Mouse (Mus musculus) adrenal gland, adult 10 weeks (tissue): ENCODE results near the gene Kcna10. TPM values are rescaled to one million over a fixed set of nuclear protein-coding genes. Genes with fewer than 3 reads are reported as not detected.

Experiments
- polyA plus RNA-seq: library from polyadenylated mRNA; stranded (reverse); fragments of 350-450 nt; fragmentation: Illumina TruSeq; extraction: RNeasy Lipid Tissue Mini Kit (QIAGEN cat#74804); gene quantifications from one replicate; pipeline ENCODE4 v1.2.3, GENCODE M21; 2014; ENCODE audit warnings: low read depth, low replicate concordance

Gene Kcna10
- not detected for polyA plus RNA-seq

GRCm38 (mm10) chr3:107182756-107183155, at the start of gene Kcna10:
Gene Kcna10, plus strand, starts transcription at chr3:107183056.

GRCm38 (mm10) chr3:107221608-107222007, 38.8 kb downstream of the Kcna10 start, which contains the start of gene Cym:
Gene Cym, minus strand, starts transcription at chr3:107221732.

GRCm38 (mm10) chr3:107230527-107230926, 47.7 kb downstream of the Kcna10 start, which contains the start of gene A630076J17Rik:
Gene A630076J17Rik, plus strand, starts transcription at chr3:107230614.

GRCm38 (mm10) chr3:107239607-107240006, 56.8 kb downstream of the Kcna10 start, which contains the start of gene Prok1:
Gene Prok1, minus strand, starts transcription at chr3:107239707.

Other genes starting within 250 kb of the Kcna10 start
- not detected for gene Kcna3, start 146.9 kb upstream of the Kcna10 start, polyA plus RNA-seq
- 1.6 TPM for gene Kcna2, start 81.9 kb upstream of the Kcna10 start, polyA plus RNA-seq
- not detected for gene Cym, start 38.7 kb downstream of the Kcna10 start, polyA plus RNA-seq
- gene A630076J17Rik, start 47.6 kb downstream of the Kcna10 start, polyA plus RNA-seq: not detected
- not detected for gene Prok1, start 56.7 kb downstream of the Kcna10 start, polyA plus RNA-seq
- gene Lamtor5, start 95.8 kb downstream of the Kcna10 start, polyA plus RNA-seq: 179 TPM
- 2.3 TPM for gene Slc16a4, start 108.2 kb downstream of the Kcna10 start, polyA plus RNA-seq
- gene Rbm15, start 150.6 kb downstream of the Kcna10 start, polyA plus RNA-seq: 18.6 TPM